Mouse (Mus musculus) neutrophil, adult 59 days (primary cell): ENCODE data around the gene Nae1. TPM values are rescaled to one million over a fixed set of nuclear protein-coding genes. Genes with fewer than 3 reads are reported as not detected.

Source experiments
- total RNA-seq, 2 experiments: library from RNA; stranded (reverse); gene quantifications; 1 replicate in 1 of 2; 2 replicates in 1 of 2; pipeline ENCODE4 v1.2.4; 2023

Gene Nae1
- total RNA-seq = 10 to 100 TPM; 11.6 to 13.2 TPM

DNA sequence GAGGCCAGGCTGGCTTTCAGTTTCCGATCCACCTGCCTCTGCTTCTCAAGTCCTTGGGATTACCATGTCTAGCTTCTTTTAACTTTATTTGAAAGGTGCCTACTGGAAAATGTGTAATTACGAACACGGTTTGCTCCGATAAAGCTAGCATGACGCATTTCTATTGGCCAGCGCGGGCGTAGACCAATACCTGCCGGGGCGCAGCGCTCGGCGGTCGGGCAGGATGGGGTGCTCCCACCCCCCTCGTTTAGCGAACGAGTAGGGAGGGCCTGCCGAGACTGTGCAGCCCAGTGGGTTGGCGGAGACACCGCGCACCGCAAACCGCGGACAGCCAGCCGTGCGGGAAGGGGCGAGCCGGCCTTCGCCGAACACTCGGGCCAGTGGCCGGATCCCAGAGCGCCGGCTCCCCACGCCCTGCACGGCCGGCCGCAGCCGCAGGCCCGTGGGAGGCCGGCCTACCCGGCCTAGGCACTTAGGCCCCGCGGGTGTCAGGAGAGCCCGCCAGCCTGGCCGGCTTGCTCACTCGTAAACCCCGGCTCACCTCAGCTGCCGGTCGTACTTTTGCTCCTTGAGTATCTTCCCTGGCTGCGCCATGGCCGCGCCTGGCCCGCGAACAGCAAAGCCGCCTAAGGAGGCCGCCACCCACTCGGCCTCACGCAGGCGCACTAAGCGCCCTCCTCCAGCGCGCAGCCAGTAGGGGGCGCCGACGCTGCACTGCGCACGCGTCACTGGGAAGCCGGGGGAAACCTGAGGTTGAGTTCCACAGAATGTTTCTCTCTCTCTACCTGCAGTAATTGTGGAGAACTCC, at the start of gene Nae1, which contains the start of gene Car7:
Gene Nae1, minus strand, starts transcription at position 667 of the 808 bp plus-strand sequence.
Gene Car7, plus strand, starts transcription at position 719 of the 808 bp plus-strand sequence.

DNA sequence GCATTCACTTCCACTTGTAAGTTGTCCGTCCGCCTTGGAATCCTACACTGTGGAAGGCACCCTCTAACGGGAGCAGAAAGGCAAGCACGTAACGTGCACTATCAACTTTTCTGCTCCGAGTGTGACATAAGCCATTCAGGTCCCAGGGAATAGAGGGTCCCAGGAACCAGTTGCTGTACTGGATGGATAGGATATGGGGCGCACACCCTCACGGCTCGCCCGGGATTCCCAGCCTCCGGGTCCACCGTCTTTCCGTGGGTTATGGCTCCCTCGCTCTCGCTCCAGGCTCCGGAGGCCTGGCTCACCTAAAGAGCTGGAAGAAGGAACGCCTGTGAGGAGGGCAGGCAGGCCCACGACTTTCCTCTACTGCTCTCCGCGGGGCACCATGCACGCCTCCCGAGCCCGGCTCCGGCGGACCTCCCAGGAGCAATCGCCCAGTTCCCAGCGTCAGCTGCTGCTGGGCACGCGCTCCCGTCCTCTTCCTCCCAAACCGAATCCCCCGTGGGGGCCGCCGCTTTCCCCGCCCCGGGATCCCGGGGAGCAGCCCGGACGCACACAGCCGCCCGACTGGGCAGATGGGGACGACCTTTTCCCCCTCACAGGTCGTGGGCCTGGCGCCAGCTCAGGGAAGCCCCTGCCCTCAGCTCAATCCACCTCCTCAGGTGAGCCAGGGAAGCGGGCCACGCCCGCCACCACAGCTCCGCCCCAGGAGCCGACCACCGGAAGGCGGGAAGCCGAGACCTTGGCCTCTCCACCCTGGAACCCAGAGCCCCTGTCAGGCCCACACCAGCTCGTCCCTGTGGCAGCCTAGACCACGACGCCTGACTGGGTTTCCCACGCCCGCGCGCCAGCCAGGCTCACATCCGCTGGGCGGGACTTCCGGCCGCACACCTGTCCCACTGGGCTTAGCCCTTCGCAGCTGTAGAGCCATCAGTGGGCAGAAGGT, 25.1 kb downstream of the Nae1 start, which contains the start of gene Terb1:
Gene Terb1, minus strand, starts transcription at position 850 of the 946 bp plus-strand sequence.

Other genes starting within 250 kb of the Nae1 start
- not detected for gene Cmtm2a, start 241.5 kb downstream of the Nae1 start, total RNA-seq
- gene Gm45711, start 224.6 kb downstream of the Nae1 start, total RNA-seq = not detected
- gene Cmtm1, start 224.5 kb downstream of the Nae1 start, total RNA-seq = not detected
- not detected for gene Gm11020, start 213.1 kb downstream of the Nae1 start, total RNA-seq
- gene Cmtm2b, start 212.4 kb downstream of the Nae1 start, total RNA-seq = not detected
- gene Cmtm3, start 195.2 kb downstream of the Nae1 start, total RNA-seq = 10 to 100 TPM; 29.6 to 41.0 TPM
- under 1 TPM; 0.49 to 0.86 TPM for gene Cmtm4, start 138.8 kb downstream of the Nae1 start, total RNA-seq
- gene Dync1li2, start 91.6 kb downstream of the Nae1 start, total RNA-seq = 10 to 100 TPM; 45.2 to 65.7 TPM
- not detected for gene Terb1, start 24.7 kb downstream of the Nae1 start, total RNA-seq
- gene Car7, start 52 bp upstream of the Nae1 start, total RNA-seq = not detected
- 1 to 10 TPM; 3.6 to 3.7 TPM for gene Pdp2, start 56.8 kb upstream of the Nae1 start, total RNA-seq
- not detected for gene Cdh16, start 89.8 kb upstream of the Nae1 start, total RNA-seq
- 1 to 10 TPM; 1.1 to 3.6 TPM for gene Rrad, start 96.7 kb upstream of the Nae1 start, total RNA-seq
- 10 to 100 TPM; 13.8 to 16.1 TPM for gene Ciao2b, start 107.3 kb upstream of the Nae1 start, total RNA-seq
- gene Ces2a, start 199.4 kb upstream of the Nae1 start, total RNA-seq = not detected